Mouse (Mus musculus) heart, adult 2 months (tissue): ENCODE measurements at regions not wholly inside any gene's neighbourhood (a gene's known extent, or its start where the extent isn't known, plus 50 kb on each side); places are given as distances from the start of the nearest gene placed in this dataset.

Experiments used
- CTCF ChIP-seq: fragments of 200-600 bp; IDR thresholded peaks from 2 replicates; pipeline ENCODE4 v1.8.1; 2022; ENCODE audit warnings: antibody characterized with exemption, mild to moderate bottlenecking, moderate library complexity
- EP300 ChIP-seq: fragments of 200-500 bp; IDR thresholded peaks from 2 replicates; pipeline ENCODE4 v1.6.1; 2011; ENCODE audit warnings: low read depth, low read length, control low read depth; ENCODE audit not compliant: insufficient read depth
- POLR2A ChIP-seq: fragments of 200-500 bp; IDR thresholded peaks from 2 replicates; pipeline ENCODE4 v1.6.1; 2011; ENCODE audit warnings: mild to moderate bottlenecking, low read depth, low read length, control low read depth; ENCODE audit not compliant: insufficient read depth

- TF ChIP-seq CTCF (no peak), POLR2A (no peak), EP300 (no peak)
Observed at GRCm38 (mm10) chr6:93083716-93084115, 140.4 kb upstream of the Adamts9 start.
